Mouse (Mus musculus) neural tube, embryonic 15.5 days (tissue): ENCODE results near the gene Skida1. TPM values are rescaled to one million over a fixed set of nuclear protein-coding genes. Genes with fewer than 3 reads are reported as not detected.

Source experiments
- ATAC-seq: fragments of 200-750 bp; cut with Nextera tagmentation; 2 replicates; pipeline ENCODE4 v1.8.0; 2017; ENCODE audit warnings: mild to moderate bottlenecking, moderate TSS enrichment, moderate library complexity; ENCODE audit not compliant: low FRiP score
- H3K27ac ChIP-seq: fragments of 300-500 bp; sonication (generic); replicated peaks from 2 replicates; pipeline ENCODE4 v1.5.1; 2015; ENCODE audit warnings: mild to moderate bottlenecking, inconsistent platforms
- H3K27me3 ChIP-seq: fragments of 300-500 bp; sonication (generic); replicated peaks from 2 replicates; pipeline ENCODE4 v1.6.1; 2015; ENCODE audit warnings: inconsistent platforms
- H3K36me3 ChIP-seq: fragments of 300-500 bp; sonication (generic); 2 replicates; pipeline ENCODE4 v1.6.1; 2015; ENCODE audit warnings: inconsistent platforms
- H3K4me1 ChIP-seq: fragments of 300-500 bp; sonication (generic); 2 replicates; pipeline ENCODE4 v1.6.1; 2015; ENCODE audit warnings: inconsistent platforms
- H3K4me2 ChIP-seq: fragments of 300-500 bp; sonication (generic); 2 replicates; pipeline ENCODE4 v1.6.1; 2015; ENCODE audit warnings: inconsistent platforms, mild to moderate bottlenecking, moderate library complexity
- H3K4me3 ChIP-seq: fragments of 300-500 bp; sonication (generic); replicated peaks from 2 replicates; pipeline ENCODE4 v1.5.1; 2015; ENCODE audit warnings: mild to moderate bottlenecking, inconsistent platforms
- H3K9ac ChIP-seq: fragments of 300-500 bp; sonication (generic); replicated peaks from 2 replicates; pipeline ENCODE4 v1.6.1; 2015; ENCODE audit warnings: mild to moderate bottlenecking, inconsistent platforms
- H3K9me3 ChIP-seq: fragments of 300-500 bp; sonication (generic); replicated peaks from 2 replicates; pipeline ENCODE4 v1.6.1; 2016; ENCODE audit warnings: inconsistent platforms
- whole genome bisulfite sequencing: fragments of 180-500 bp; shearing (Covaris S2); methylation state at CpG from one replicate; pipeline ENCODE4 v1.1.7; 2015; ENCODE audit warnings: mixed read lengths; 5-methylcytosine and 5-hydroxymethylcytosine counted together
- polyA plus RNA-seq: library from polyadenylated mRNA; unstranded; fragments of >200 nt; fragmentation: Nextera tagmentation; extraction: Ambion mirVana; gene quantifications from 2 replicates; pipeline ENCODE4 v1.2.1, GENCODE M21; 2015

Skida1 gene
- polyA plus RNA-seq, 1 experiment from 2014 or later = 5.2 TPM

DNA sequence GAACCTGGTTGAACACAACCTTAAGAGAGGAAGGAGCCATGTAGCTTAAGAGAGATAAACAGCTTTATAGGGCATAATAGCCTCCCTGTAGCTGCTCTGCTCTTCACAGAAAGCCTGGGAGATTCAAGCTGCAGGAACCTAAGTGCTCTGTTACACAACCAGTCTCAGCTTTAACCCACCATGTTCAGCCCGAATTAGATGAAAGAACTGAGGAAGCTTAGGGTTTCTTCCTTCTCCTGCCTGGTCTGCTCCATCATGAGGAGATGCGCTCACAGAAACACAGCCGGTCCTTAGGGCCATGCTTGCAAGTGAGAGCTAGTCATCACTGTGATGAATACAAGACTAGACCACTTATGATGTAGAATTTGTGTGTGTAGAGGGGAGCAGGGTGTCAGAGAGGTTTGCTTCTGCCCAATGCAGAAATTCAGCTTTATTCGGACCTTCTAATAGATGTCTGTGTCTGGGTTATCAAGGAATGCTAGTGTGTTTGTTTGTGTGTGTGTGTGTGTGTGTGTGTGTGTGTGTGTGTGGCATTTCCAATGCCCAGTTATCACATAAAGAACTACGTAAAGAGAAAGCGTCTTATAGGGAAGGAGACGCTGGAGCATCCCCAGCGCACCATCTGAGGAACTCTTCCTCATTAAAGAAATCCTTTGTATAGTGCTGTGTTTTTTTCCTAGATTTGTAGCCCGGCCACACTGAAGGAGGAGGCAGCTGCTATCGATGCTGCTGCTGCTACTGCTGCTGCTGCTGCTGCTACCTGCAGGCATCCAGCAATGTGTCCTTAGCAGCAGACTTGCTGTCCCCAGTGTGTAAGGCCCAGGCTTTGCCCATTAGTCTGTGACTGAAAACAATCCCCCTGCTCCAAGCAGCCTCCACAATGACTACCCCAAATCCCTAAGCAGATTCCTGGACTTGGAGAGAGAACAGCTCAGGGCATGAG lies 15.4 kb downstream of the Skida1 start:
- H3K4me2 ChIP-seq = no peak overlapping the region
- no peaks in the 10 kb centered on the region for H3K36me3 ChIP-seq
- no peak for ATAC-seq
- H3K9me3 ChIP-seq = no peaks in the 10 kb centered on the region
- 39% methylated on average over 10 of the region's 10 CpGs for WGBS
- H3K9ac ChIP-seq = no peak overlapping the region
- no peak overlapping the region for H3K4me3 ChIP-seq
- H3K27ac ChIP-seq = peak overlapping the region; percentile 50; the same call in 1 of the 2 replicates
- no peaks in the 10 kb centered on the region for H3K27me3 ChIP-seq
- H3K4me1 ChIP-seq = peaks cover 36% of the 10 kb centered on the region

DNA sequence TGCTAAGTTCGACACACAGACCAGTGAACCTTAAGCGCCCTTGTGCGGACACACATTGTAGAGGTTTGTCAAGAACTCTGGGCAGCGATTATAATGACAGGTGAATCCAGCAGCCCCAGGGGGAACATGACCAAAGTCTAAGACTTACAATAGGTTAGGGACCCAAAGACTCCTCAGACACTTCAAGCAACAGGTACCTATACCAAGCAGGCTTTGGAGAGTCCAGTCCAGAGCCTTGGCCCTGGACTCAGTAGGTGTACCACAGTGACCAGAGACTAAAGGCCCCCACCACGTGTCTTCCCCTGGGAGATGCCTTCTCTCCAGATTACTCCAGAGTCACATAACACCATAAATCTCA lies 16.3 kb downstream of the Skida1 start:
- H3K4me3 ChIP-seq = no peak overlapping the region
- peaks cover 36% of the 10 kb centered on the region for H3K4me1 ChIP-seq
- no peaks in the 10 kb centered on the region for H3K9me3 ChIP-seq
- 65% methylated on average over 5 of the region's 5 CpGs for WGBS
- H3K27ac ChIP-seq = no peak overlapping the region
- 0 out of 2 replicates have a peak overlapping the region, but pooled peaks have one; percentile 84 for H3K4me2 ChIP-seq
- H3K27me3 ChIP-seq = no peaks in the 10 kb centered on the region
- no peaks in the 10 kb centered on the region for H3K36me3 ChIP-seq
- H3K9ac ChIP-seq = no peak overlapping the region
- ATAC-seq = no peak

DNA sequence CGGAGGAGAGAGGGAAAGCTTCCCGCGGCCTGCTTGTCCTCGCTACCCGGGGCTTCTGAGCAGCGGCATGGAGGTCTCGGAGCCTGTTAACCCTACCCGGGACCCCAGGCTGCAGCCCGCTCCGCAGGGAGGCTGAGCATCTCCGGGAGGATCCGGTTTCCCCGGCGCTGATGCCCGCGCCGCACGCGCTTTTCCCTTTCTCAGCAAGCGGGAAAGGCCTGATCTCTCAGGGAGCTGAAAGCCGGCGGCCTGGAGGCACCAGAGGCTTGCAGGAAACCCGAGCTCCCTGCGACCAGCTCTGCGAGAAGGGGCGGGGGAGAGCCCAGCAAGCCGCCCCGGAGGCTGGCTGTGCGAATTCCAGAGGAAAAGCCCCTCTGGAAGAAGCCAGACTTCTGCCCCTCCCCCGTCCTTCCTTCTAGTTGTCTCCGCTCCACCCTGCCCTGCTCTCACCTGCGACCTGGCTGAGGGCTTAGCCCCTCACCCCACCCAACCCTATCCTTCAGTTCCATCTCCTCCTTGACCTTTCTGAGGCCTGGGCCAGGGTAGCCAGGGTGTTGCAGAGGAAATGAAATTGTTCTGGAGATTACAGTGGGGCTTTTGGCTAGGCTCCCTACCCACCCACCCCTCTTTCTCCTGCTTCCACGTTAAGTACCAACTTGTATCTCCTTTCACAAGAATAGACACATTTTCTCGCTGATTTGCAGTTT lies 16.9 kb downstream of the Skida1 start:
- H3K27me3 ChIP-seq = no peaks in the 10 kb centered on the region
- H3K4me1 ChIP-seq = peaks cover 40% of the 10 kb centered on the region
- H3K27ac ChIP-seq = no peak overlapping the region
- H3K9ac ChIP-seq = peak overlapping the region; percentile 42
- no peak for ATAC-seq
- H3K4me3 ChIP-seq = peak overlapping the region; percentile 38
- no peaks in the 10 kb centered on the region for H3K9me3 ChIP-seq
- 5% methylated on average over 33 of the region's 34 CpGs for WGBS
- H3K36me3 ChIP-seq = no peaks in the 10 kb centered on the region
- peak overlapping the region; percentile 84 for H3K4me2 ChIP-seq

DNA sequence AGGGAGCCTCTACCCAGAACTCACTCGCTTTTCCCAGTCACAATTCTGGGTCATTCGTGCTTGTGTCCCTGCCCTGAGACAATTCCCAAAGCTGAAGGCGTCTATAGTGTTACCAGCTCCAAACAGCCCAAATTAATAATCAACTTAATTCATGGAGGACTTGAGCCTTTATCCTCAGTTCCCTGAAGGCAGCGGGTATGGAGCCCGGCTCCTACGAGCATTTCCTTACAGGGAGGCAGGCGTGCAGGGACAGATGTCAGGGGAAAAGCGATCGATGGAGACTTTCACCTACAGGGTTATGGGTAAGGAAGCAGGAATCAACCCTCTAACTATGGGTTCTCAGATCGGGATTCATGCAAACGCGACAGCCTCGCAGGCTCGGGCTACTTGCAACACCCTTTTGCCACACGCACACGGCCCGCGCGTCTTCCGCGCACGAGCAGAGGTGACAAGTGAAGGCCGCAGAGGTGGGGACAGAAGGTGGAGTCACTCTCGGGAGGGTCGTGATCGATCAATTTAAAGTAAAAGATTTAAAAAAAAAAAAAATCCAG lies 17.5 kb downstream of the Skida1 start:
- no peak for ATAC-seq
- Histone ChIP-seq H3K27me3 (no peaks in the 10 kb centered on the region), H3K4me3 (peak overlapping the region; percentile 38), H3K27ac (no peak overlapping the region), H3K9ac (peak overlapping the region; percentile 42), H3K36me3 (no peaks in the 10 kb centered on the region), H3K4me2 (peak overlapping the region; percentile 84), H3K4me1 (peaks cover 46% of the 10 kb centered on the region), H3K9me3 (no peaks in the 10 kb centered on the region)
- 12% methylated on average over 26 of the region's 26 CpGs for WGBS

DNA sequence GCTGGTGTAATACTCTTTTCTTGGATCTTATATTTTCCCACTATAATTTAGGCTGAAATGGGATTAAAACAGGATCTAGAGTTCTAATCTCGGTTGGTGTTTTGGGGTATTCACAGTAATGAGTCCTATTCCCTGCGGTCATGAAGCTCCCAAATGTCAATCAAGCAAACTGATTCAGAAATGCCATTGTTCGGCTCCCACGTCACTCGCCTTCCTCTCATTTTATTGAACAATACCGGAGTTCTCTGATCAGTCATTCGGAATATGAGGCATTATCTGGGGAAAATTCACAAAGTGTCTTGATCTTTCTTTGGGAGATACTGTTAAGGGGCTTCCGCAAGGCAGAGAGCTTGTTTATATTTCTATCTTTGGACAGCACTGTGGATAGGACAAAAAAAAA lies 18.3 kb downstream of the Skida1 start:
- Histone ChIP-seq H3K4me1 (peaks cover 54% of the 10 kb centered on the region), H3K9ac (no peak overlapping the region), H3K27ac (no peak overlapping the region), H3K27me3 (no peaks in the 10 kb centered on the region), H3K9me3 (no peaks in the 10 kb centered on the region), H3K36me3 (no peaks in the 10 kb centered on the region), H3K4me2 (no peak overlapping the region; the same call in 1 of the 2 replicates), H3K4me3 (no peak overlapping the region)
- WGBS = 59% methylated on average over 8 of the region's 8 CpGs
- no peak for ATAC-seq

DNA sequence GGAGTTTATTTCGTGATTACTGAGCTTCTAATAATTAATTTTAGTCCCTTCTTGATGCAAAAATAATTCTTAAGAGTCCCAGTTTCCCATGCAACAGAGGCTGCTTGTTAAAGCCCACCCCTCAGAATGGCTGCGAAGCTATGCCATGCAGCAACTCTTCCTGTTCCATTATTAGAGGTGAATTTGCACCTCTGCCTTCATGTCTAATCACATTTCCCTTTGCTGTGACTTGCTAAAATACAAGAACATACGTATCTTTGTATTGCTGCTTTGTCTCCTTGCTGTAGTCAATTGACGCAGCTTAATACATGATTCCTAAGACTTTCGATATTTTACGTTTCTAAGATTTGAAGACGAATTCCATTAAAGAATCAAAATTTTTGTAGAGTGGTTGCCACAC lies 19.2 kb downstream of the Skida1 start:
- 87% methylated on average over 7 of the region's 7 CpGs for WGBS
- peaks cover 55% of the 10 kb centered on the region for H3K4me1 ChIP-seq

DNA sequence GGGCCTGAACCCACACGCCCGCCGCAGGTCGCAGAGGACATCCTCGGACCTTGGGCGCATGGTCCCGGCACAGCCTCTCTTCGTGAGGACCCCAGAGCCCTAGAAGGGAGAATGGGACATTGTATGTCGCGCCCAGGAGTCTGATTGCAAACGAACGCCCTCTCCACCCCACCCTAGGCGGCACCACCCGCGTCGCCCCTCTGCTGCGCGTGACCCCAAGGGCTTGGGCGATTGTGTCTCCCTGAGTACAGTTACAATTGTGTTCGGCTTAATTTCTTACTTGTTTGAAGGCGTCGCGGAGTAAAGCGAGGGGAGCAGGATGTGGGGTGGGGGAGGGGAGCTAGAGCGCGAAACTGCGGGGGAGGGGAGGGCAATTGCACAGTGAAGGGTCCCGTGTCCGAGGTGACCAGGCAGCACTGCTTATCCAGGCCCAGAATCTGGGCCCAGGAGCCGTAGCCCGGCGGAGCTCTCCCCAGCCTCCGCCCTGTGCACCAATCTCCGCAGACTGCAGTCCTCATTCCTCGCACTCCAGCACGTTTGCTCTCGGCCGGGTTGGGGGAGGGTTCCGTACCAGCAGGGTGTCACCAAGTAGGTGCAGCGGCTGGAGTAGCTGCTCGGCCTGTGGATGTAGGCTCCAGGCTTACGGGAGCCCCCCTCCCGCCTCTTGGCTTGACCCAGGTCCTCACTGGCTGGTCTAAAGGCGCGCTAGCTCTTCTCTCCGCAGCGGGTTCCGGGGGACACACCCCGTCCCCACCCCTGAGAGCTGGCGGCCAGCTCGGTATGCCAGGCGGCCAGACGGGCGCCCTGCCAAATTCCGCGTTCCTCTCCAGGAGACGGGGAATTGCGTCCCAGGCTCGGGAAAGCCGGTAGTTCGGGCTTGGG lies 20.5 kb downstream of the Skida1 start:
- Histone ChIP-seq H3K4me2 (peak overlapping the region; percentile 94), H3K36me3 (no peaks in the 10 kb centered on the region), H3K9me3 (no peaks in the 10 kb centered on the region), H3K9ac (peak overlapping the region; percentile 75), H3K4me1 (peaks cover 48% of the 10 kb centered on the region), H3K4me3 (peak overlapping the region; percentile 65), H3K27ac (peak overlapping the region; percentile 95), H3K27me3 (no peaks in the 10 kb centered on the region)
- WGBS = under 1% methylated on average over 61 of the region's 61 CpGs
- ATAC-seq = peak; percentile 51

More for the DNA sequence above, 19.2 kb downstream of the Skida1 start:
- Histone ChIP-seq H3K9ac (no peak overlapping the region), H3K4me3 (no peak overlapping the region), H3K27me3 (no peaks in the 10 kb centered on the region), H3K9me3 (no peaks in the 10 kb centered on the region), H3K27ac (no peak overlapping the region), H3K4me2 (no peak overlapping the region), H3K36me3 (no peaks in the 10 kb centered on the region)
- ATAC-seq = no peak

DNA sequence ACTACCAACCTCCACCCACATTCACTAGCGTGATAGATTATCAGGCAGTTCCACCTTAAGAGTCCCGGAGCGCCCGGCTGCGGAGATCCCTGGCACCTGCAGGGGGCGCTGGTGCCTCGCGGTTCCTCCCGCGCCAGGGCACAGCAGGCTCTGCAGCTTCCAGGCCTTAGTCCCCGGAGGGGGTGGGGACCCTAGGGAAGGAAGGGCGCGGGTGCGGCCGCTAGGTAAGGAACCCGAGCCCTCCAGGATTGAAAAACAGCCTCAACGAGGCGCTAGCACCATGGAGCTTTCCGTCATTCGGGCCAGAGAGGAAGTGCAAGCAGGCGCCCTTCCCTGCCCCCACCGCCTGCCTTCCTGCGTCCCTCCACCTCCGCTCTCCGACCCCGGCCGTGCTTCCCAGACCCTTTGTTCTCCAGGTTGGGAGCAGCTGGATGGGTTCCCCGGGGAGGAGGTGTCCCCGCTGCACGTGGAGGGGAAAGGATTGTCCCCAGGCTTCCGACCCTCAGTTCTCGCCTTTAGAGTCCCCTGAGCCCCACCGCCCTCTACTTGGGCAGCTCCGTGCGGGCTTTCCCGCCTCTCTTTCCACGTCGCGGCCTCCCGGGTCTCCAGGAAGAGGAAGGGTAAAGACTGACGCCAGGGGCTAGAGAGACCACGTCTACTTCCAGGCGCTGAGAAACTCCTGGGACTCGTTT lies 21.3 kb downstream of the Skida1 start:
- H3K27ac ChIP-seq = peak overlapping the region; percentile 95
- under 1% methylated on average over 44 of the region's 44 CpGs for WGBS
- peak overlapping the region; percentile 65 for H3K4me3 ChIP-seq
- ATAC-seq = peak; percentile 84
- H3K27me3 ChIP-seq = no peaks in the 10 kb centered on the region
- H3K36me3 ChIP-seq = no peaks in the 10 kb centered on the region
- H3K9ac ChIP-seq = peak overlapping the region; percentile 75
- H3K4me1 ChIP-seq = peaks cover 41% of the 10 kb centered on the region
- no peaks in the 10 kb centered on the region for H3K9me3 ChIP-seq
- H3K4me2 ChIP-seq = peak overlapping the region; percentile 94

DNA sequence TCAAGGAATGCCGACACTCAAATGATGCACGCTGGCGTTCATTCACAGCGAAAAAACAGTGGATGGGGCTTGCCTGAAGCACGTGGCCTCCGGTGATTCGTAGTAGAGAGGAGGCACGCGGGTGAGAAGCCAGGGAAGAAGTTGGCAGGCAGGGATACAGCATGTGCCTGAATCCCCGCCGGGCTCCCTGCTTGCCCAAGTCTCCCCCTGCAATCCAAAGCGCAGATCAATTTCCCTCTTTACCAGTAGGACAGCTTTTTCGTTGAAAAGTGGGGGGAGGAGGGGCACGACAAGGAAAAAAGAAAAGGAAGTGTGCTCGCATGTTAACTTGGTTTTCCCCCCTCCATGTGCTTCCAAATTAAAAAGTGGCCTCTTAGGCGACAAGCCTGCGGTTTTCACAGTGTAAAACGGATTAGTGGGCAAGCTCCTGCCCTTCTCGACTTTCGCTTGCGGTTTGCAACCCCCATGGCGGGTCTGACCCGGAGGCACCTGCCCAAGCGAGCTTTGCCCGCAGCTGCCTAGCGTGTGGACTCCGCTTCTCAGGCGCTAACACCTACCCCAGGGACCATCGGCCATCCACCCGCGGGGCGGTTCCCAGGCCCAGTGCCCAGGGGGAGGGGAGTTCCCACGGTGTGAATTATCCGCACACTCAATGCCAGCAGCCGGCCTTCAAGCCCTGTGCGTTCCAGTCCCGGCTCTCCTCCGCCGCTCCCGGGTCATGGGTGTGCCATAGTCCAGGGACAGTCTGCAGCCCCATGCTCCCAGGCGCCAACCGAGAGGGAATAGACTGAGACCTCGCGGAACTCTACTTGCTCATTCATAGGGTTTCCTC lies 22.5 kb downstream of the Skida1 start:
- Histone ChIP-seq H3K27me3 (no peaks in the 10 kb centered on the region), H3K4me2 (peak overlapping the region; percentile 94), H3K36me3 (no peaks in the 10 kb centered on the region), H3K9ac (peak overlapping the region; percentile 50), H3K4me3 (peak overlapping the region; percentile 65), H3K9me3 (no peaks in the 10 kb centered on the region), H3K4me1 (peaks cover 28% of the 10 kb centered on the region), H3K27ac (peak overlapping the region; percentile 95; the same call in 1 of the 2 replicates)
- ATAC-seq = peak; percentile 33
- WGBS = under 1% methylated on average over 44 of the region's 44 CpGs

DNA sequence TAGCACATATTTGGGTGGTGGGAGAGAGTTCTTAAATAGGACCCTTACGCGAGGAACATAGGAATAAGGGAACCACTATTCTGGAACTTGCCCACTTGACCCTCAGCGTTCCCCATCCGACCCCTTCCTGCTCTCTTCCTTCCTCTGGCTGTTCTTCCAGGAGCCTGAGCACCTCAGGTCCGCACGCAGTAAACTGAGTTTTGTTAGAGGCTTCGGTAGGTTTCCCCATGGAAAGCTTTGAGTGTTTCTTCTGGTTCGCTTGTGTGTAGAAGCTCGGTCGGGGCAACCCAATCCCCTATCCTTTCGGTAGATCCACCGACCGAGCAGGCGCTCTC lies 23.1 kb downstream of the Skida1 start:
- WGBS = 3% methylated on average over 14 of the region's 14 CpGs
- no peak for ATAC-seq
- Histone ChIP-seq H3K36me3 (no peaks in the 10 kb centered on the region), H3K4me3 (peak overlapping the region; percentile 65), H3K4me1 (peaks cover 24% of the 10 kb centered on the region), H3K9ac (peak overlapping the region; percentile 50), H3K27ac (peak overlapping the region; percentile 19; the same call in 1 of the 2 replicates), H3K4me2 (peak overlapping the region; percentile 94), H3K27me3 (no peaks in the 10 kb centered on the region), H3K9me3 (no peaks in the 10 kb centered on the region)
